Mouse (Mus musculus): ENCODE results near the gene Eng.

The Eng gene

GRCm38 (mm10) chr2:32646379-32647056, at the start of gene Eng:
Gene Eng, plus strand, starts transcription at chr2:32646595.
- DNase-seq (ENCODE audit: low spot score in 2 of 2), result peak in 1 of 2 experiments; percentile 47

DNA sequence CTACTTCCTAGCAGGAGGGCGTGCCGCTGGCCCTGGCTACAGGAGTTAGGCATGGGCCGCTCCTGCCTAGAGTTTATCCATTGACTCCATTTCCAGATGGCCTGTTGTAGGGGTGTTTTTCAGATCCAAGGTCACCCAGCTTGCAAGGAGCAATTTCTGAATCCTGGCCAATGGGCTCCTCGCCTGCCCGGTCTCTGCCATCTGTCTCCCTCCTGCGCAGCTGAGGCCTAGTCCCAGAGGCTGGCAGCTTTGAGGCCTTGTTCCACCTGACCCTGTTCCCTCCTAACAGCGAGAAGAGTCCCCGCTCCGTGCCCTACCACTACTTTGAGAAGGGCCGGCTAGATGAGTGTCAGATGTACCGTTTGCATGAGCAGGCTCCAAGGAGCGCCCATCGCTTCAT, 49.7 kb upstream of the Eng start:
- no peak for DNase-seq (ENCODE audit: low spot score in 2 of 2)

GRCm38 (mm10) chr2:32597248-32597647, 49.1 kb upstream of the Eng start:
- no peak for DNase-seq (ENCODE audit: low spot score in 2 of 2)

- no peak for DNase-seq (ENCODE audit: low spot score in 2 of 2)
Observed at GRCm38 (mm10) chr2:32597699-32598098, 48.7 kb upstream of the Eng start.

- DNase-seq (ENCODE audit: low spot score in 2 of 2), result no peak
Observed at GRCm38 (mm10) chr2:32598506-32598905, 47.9 kb upstream of the Eng start.

DNA sequence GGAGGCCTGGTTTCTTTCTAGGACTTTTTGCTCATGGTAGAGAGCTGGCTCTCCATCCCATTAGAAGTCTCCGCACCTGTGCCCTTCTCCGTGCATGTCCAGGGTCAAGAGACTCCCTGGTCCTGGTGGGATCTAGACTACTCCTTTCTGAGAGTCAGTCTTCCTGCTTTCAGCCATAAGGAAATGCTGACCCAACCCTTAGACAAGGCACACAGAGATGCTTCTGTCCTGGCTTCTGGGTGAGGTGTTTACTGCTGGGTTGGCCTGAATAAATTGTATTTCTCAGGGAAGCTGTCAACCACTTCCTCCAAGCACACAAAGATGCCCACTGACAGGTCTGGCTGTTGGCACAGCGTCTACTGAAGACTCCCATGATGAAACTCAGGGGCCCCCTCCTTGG, 47.0 kb upstream of the Eng start, which contains the start of gene St6galnac6:
Gene St6galnac6 (plus strand): TSS at position 301 of the 400 bp plus-strand sequence.
- DNase-seq (ENCODE audit: low spot score in 2 of 2), result no peak

DNA sequence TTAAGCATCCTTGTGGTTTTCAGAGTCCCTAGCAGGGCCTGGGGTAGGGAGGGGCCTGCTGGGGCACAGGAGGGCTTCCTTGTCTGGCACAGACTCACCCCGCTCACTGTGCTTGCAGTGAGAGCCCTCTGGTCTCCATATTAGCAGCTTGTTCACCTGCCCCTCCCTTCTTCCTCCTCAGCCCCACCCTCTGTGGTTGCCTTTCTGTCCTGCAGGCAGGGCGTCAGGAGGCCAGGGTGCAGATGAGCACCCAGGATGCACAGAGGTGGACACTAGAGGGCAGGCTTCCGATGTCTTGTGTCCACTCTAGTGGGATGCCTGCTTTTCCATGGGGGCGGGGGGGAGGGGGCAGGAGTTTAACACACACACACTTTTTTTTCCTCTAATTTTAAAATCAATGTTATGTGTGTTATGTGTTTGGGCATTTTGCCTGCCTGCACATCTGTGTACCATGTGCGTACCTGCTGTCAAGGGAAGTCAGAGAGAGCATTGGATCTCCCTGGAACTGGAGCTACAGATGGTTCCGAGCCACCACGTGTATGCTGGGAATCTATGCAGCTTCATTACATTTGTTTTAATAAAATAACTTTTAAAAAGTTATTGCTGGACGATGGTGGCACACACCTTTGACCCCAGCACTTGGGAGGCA, 44.9 kb upstream of the Eng start:
- DNase-seq (ENCODE audit: low spot score in 2 of 2), result peak; percentile 65 to 79

GRCm38 (mm10) chr2:32602600-32603054, 43.8 kb upstream of the Eng start:
- DNase-seq (ENCODE audit: low spot score in 2 of 2), result peak; percentile 88 to 98

DNA sequence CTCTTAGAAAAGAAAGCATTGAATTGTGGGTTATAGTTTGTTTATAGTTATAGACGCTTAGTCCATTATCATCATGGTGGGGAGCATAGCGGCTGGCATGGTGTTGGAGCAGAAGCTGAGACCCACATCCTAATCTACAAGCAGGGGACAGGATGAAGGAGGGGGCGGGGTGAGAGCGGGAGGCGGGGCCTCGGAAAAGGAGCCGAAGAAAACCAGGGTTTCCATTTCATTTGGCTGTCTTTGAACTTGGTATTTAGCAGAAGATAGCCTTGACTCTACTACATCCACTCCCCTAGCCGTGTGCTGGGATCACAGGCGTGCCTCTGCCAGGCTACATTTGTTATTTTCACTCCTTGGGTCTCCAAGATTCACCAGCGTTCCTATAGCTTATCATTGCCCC, 41.8 kb upstream of the Eng start:
- DNase-seq (ENCODE audit: low spot score in 2 of 2), result no peak

DNA sequence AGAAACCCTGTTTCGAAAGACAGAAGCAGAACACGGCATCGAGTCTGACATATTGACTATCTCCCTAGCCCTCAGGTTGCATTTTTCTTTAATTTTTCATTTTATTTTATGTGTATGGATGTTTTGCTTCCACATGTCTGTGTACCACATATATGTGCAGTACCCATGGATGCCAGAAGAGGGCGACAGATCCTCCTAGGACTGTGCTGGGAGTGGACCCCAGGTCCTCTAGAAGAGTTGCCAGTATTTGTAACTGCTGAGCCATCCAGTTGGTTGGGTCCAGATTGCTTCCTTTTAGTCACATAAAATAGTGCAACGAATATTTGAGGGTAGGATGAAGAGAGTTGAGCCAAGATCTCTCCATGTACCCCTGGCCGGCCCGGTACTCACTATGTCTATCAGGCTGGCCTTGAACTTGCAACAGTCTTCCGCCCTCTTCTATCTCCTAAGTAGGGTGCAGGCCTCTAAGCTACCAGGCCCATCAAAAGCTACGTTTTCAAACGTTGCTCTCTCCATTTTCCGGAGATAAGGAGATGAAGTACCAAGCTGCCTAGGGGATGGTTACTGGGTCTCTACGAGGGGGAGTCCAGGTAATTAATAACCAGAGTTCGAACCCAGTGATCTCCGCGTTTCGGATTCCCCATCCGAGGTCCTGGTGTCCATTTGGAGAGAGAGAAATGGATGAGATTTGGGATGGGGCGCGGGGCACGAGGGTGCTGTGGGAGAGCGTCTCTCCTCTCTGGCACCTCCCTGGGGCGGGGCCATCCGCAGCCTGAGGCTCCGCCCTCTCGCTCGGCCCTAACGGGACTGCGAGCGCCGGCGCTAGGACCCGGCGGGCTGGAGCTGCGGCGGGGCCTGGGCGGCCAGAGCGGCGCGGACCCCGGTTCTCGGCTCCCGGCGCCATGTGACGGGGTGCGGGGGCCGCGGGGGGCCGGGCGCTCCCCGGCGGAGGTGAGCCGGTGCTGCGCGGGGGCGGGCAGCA, 39.9 kb upstream of the Eng start:
- DNase-seq (ENCODE audit: low spot score in 2 of 2), result peak; percentile 89 to 92

GRCm38 (mm10) chr2:32607262-32607947, 39.0 kb upstream of the Eng start:
- peak; percentile 49 to 78 for DNase-seq (ENCODE audit: low spot score in 2 of 2)

DNA sequence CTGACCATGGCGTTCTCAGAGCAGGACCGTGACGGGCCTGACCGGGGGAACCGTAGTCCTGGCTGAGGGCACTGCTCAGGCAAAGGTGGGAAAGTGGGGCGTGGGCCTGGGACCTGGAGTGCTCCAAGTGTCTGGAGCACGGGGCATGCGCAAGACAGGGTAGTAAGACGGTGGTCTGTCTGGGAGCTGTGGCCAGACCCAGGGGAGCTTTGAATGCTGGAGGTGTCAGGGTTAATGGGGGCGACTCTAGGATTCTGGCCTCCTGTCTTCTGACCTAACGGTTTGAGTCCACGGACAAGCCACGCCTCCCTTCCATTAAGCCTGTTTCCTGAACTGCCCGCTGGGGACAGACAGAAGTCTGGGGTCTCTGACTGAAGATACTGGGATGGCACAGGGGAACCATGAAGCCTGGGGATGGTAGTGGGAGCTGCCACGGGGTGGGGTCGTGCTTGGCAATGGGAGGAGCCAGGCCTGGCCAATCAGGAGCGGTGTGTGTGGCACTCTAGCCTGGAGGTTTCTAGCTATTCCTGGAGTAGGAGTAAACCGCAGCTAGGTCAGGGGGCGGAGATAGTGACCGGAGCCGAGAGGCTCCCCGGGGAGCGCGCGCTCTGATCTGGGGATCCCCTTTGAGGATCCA, 38.1 kb upstream of the Eng start:
- peak; percentile 67 to 79 for DNase-seq (ENCODE audit: low spot score in 2 of 2)

DNA sequence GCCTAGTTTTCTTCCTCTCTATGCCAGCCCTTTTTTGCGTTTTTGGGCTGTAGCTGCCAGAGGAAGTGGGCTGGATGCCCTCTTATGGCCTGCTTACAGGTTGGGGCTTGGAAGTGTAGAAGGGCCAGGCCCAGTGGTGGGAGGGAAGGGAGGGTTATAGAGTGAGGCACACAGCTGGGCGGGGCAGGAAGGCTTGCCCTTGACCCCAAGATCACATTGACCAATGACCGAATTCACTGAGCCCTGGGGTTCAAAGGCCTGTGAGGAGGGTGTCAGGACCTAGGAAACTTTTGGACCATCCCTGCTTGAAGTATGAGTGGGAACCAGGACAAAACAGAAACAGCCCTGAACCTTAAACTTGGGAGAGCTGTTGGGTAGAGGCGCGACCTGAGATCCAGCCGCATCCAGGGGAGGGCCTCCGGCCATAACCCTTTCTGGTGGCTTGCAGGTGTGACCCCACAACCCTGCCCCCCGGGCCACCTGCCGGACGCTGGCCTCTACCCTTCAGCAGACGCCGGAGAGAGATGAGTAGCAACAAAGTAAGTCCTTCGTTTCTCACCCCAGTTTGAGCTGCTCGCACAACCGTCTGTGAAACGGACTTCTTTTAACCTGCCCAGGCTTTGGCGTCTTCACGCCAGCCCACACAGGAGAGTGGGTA, 37.5 kb upstream of the Eng start:
- no peak for DNase-seq (ENCODE audit: low spot score in 2 of 2)

DNA sequence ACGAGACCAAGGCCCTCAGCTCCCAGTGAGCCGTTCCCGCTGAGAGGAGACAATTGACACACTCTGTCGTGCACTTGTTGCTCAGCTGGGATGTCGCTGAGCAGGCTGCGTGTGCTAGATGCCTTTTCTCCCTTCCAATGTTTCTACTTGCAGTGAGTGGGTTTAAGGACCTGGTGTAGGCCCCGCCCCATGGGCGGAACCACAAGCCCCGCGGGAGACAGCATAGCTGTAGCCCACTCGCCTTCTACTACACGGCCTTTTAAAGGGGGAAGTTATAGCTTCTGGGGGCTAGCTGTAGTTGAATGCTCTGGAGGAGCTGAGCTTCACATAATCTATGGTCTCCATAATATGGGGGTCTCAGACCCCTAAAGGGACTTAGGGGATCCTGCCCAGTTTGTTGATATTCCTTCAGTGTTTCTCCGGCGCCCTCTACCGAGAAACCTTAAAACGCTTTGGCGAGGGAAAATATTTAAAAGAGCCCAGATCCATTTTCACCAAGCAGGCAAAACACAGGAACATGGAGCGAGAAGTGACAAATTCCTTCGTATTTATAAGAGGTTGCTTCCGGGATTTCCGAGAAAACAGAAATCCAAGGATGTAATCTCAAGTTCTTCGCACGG, 35.7 kb upstream of the Eng start:
- DNase-seq (ENCODE audit: low spot score in 2 of 2), result peak in 1 of 2 experiments; percentile 48

DNA sequence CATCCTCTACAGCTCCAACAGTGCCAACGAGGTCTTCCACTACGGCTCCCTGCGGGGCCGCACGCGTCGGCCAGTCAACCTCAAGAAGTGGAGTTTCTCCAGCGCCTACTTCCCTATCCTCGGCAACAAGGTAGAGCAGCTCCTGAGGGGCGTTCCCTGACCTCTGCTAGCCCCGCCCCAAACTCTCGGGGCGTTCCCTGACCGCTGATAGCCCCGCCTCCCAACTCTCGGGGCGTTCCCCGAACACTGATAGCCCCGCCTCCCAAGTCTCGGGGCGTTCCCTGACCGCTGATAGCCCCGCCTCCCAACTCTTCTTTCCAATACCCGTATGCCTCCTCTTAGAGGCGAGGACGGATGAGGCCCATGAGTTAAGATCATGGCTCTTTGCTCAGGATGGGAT, 34.1 kb upstream of the Eng start:
- no peak for DNase-seq (ENCODE audit: low spot score in 2 of 2)

- no peak for DNase-seq (ENCODE audit: low spot score in 2 of 2)
Observed at GRCm38 (mm10) chr2:32617109-32617508, 29.3 kb upstream of the Eng start.

- no peak for DNase-seq (ENCODE audit: low spot score in 2 of 2)
Observed at GRCm38 (mm10) chr2:32617601-32618000, 28.8 kb upstream of the Eng start.

- no peak for DNase-seq (ENCODE audit: low spot score in 2 of 2)
Observed at GRCm38 (mm10) chr2:32618051-32618450, 28.3 kb upstream of the Eng start.

GRCm38 (mm10) chr2:32620682-32621516, 25.5 kb upstream of the Eng start:
- no peak for DNase-seq (ENCODE audit: low spot score in 2 of 2)

All from spleen, postnatal 4 days (tissue).